Mouse (Mus musculus) mouse trophoblast stem cell (cell line): Measurements from ENCODE around the gene Dnajc14.
"Not testable (repeated sequence)": the region's sequence is repeated elsewhere in the genome, so short reads cannot be mapped to it uniquely, and the experiment has no call there.

ENCODE experiments used
- in situ Hi-C, 2 experiments: fragments of 300-500 bp; cut with MseI, MboI; formaldehyde crosslinking; loops; 2 replicates in 1 of 2; 3 replicates in 1 of 2; pipeline ENCODE4 v1.15.1; 2025

The Dnajc14 gene

GRCm38 (mm10) chr10:128820217-128820616, 16.4 kb downstream of the Dnajc14 start:
- in situ Hi-C loops: no loop called here

DNA sequence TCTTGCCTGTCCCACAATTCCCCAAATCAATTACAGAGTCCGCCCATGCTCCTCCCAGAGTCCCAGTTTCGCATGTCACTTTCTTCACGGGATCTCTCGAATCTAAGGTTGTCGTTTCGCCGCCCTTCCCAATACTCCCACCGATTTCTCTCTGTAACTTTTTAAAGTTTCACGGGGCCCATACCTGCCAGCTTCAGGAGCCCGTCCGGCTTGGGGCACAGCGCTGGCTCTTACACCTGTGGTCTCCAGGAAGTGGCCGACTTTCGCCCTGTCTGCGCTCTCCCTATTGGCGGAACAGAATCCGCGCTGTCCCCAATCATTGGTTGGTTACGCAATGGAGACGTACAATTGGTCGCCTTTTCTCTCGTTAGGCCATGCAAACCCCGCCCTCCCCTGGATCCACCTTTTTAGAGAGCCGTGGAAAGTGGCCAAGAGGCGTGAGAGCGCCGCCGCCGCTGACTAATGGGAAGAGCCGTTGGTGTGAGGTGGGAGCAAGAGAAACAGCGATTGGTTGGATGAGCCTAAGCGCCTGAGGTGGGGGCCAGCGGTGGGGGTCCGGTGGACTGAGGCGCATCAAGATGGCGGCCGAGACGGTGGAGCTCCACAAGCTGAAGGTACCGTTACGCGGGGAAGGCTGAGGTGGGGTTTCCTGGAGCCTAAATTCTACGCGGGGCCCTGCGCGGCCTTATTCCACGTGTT, 17.6 kb downstream of the Dnajc14 start, which contains the start of gene Ormdl2:
Gene Ormdl2 (minus strand): TSS at position 288 of the 699 bp plus-strand sequence.
- in situ Hi-C loops: no loop called here

DNA sequence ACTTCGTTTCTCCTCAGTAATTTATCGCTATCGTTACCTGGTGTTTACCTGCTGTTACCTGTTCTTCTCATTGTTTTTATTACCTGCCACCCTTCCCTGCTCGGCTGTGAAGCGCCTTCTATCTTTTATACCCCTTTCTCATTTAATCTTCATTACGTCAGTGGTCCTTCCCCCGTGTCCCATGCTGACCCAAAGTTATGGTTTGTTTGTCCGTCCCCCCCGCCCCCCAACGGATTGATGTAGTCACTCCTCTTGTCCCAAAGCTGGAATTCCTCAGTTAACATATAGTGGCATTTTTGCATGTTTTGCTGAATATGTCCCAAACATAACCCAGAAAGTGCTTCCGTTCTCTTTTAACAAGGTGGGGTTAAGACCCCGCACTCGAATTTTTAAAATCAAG, 18.3 kb downstream of the Dnajc14 start:
- in situ Hi-C loops: no loop called here

DNA sequence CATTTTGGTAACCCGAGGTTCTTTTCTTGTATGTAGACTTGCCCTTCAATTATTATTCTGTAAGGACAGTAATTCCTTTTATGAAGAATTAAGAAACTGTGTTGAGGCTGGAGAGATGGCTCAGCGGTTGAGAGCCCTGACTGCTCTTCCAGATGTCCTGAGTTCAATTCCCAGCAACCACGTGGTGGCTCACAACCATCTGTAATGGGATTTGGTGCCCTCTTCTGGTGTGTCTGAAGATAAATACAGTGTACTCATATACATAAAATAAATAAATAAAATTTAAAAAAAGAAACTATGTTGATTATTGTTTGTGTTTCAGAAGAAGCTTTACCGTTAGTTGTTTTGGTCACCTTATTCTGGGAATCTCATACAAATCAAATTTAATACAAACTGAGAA, 19.2 kb downstream of the Dnajc14 start:
- in situ Hi-C loops: not testable (repeated sequence)

- in situ Hi-C loops: no loop called here
Measured at GRCm38 (mm10) chr10:128823821-128824220, 20.0 kb downstream of the Dnajc14 start.

DNA sequence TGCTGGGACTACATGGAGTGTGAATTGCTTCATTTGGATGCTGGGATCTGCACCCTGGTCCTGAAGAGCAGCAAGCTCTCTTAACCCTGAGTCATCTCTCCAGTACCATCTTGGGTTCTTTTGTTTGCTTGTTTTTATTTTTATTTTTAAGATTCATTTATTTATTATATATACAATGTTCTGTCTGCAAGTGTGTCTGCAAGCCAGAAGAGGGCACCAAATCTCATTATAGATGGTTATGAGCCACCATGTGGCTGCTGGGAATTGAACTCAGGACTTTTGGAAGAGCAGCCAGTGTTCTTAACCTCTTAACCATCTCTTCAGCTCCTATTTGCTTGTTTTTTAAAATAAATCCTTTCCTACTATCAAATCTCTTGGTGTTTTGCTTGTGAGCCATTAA, 33.5 kb downstream of the Dnajc14 start:
- in situ Hi-C loops: no loop called here

GRCm38 (mm10) chr10:128839434-128839833, 35.6 kb downstream of the Dnajc14 start:
- in situ Hi-C loops: no loop called here

- in situ Hi-C loops: no loop called here
Measured at GRCm38 (mm10) chr10:128840612-128841011, 36.8 kb downstream of the Dnajc14 start.

- in situ Hi-C loops: no loop called here
Measured at GRCm38 (mm10) chr10:128843260-128843659, 39.4 kb downstream of the Dnajc14 start.

DNA sequence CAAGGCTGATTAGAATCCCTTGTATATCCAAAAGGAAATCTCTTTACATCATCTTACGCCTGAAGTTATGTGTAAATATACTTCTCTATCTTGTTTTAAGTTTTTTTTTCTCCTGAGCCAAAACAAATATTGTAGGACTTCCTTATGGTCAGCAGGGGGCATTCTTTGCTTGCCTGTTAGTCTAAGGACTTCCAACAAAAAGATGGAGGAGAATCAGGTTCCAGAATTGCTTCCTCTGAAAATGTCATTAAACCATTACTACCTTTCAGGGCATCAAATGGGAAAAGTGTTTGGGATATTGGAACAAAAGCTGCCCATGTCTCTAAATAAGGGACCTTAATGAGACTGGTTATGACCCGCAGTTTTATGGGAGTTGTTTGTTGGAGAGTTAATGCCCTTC, 41.7 kb downstream of the Dnajc14 start:
- in situ Hi-C loops: no loop called here

- in situ Hi-C loops: no loop called here
Measured at GRCm38 (mm10) chr10:128846664-128847063, 42.8 kb downstream of the Dnajc14 start.

DNA sequence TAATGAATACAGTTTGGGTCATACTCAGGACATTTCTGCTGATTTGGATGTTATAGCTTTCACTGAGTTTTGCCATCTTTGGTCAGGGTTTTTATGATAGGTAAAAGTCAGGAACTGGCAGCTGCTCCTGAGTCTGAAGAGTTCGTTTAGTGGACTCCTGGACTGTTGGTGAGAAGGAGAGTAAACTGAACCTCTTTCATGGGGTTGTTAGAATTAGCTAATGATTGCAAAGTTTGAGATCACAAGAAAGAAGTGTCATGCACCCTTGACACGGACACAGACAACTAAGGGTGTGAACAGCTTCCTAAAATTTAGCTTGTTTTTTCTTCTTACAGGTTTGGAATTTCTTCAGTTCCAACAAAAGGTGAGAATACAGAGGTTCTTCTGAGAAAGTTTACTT, 44.6 kb downstream of the Dnajc14 start:
- in situ Hi-C loops: no loop called here

GRCm38 (mm10) chr10:128850339-128850738, 46.5 kb downstream of the Dnajc14 start:
- in situ Hi-C loops: no loop called here

- in situ Hi-C loops: no loop called here
Measured at GRCm38 (mm10) chr10:128861176-128861575, 57.3 kb downstream of the Dnajc14 start.

DNA sequence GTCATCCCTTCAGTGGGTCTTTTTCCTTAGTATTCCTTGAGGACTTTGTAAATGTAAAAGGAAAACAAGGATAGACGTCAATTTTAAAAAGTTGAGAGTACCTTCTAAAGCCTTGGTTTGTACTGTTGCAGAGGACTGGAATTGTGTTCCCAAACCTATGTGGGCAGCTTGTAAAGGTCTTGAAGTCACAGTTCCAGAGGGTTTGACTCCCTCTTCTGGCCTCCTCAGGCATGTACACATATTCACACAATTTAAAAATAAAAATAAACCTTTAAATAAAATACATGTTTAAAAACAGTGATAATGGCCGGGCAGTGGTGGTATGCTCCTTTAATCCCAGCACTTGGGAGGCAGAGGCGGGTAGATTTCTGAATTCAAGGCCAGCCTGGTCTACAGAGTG, 62.2 kb downstream of the Dnajc14 start:
- in situ Hi-C loops: no loop called here

- in situ Hi-C loops: no loop called here
Measured at GRCm38 (mm10) chr10:128866518-128866917, 62.7 kb downstream of the Dnajc14 start.
